Mouse (Mus musculus): ENCODE results near the gene Asb2. TPM values are rescaled to one million over a fixed set of nuclear protein-coding genes. Genes with fewer than 3 reads are reported as not detected.

The Asb2 gene
- total and polyA plus RNA-seq, 3 experiments = 3.0 to 5.3 (median 4.1) TPM

DNA sequence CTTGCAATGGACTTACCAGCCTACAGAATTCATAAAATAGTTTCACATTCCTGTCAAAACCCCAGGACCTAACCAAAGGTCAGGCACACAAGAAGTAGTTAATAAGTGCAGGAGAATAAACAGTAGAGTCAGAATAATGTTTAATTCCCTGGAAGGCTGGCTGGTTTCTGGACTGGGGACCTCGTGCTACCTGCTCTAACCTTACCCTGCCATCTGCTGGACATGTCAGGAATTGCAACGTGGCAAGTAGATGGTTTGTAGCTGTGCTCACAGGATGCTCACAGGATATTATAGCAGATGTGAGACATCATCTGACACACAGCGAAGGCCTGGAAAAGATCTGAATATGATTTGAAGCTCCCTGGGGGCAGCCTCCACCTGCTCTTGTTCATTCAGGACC is 7.3 kb downstream of the Asb2 start (continued):
- TF ChIP-seq POLR2A (IDR thresholded peaks at IDR 0.05; ENCODE audit: low read depth, low read length) (no peak), RAD21 (IDR thresholded peaks at IDR 0.05; ENCODE audit: low read depth, low read length) (peak; percentile 93), USF1 (IDR thresholded peaks at IDR 0.05; ENCODE audit: low read depth, low read length) (no peak), MEF2A (IDR thresholded peaks at IDR 0.05; ENCODE audit: borderline replicate concordance, low read depth, low read length) (no peak), TCF12 (IDR thresholded peaks at IDR 0.05; ENCODE audit: low read depth, low read length) (0 out of 2 replicates have a peak, but pooled peaks have one; percentile 11), ZNF384 (IDR thresholded peaks at IDR 0.05; ENCODE audit: low read depth, low read length) (no peak), TBP (conservative IDR thresholded peaks at IDR 0.05; ENCODE audit: low read depth, low read length) (no peak), MYC (IDR thresholded peaks at IDR 0.05; ENCODE audit: low read depth, low read length) (peak; percentile 98), JUN (IDR thresholded peaks at IDR 0.05; ENCODE audit: insufficient read depth, low read depth, low read length) (no peak), GABPA (IDR thresholded peaks at IDR 0.05; ENCODE audit: insufficient replicate concordance, low read depth, low read length) (no peak)

DNA sequence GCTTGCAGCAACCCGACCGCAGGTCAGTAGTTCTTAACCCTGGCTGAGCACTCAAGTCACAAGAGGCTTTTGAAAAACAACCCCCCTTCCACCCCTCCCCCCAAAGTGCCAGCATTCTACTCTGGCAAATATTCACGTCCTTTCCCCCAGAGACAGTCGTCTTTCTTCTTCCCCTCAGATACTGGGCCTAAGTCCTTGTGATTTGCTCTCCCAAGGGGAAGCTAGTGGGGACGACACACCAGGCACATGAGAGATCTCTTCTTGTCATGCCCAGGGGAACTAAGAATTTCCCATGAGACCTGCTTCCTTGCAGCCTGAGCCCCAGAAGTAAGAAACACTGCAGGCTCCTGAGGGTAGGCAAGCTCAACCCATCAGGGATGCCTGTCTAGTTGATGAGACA is 8.4 kb downstream of the Asb2 start:
- in situ Hi-C loops (cut with MboI; ENCODE audit: low pct_ligation_motif_present, low pct_unique_long_range_greater_than_20kb, low sequenced_read_pairs) (no loop called here), dilution Hi-C loops (cut with MboI; ENCODE audit: extremely low pct_ligation_motif_present, extremely low pct_unique_long_range_greater_than_20kb, low sequenced_read_pairs) (no loop called here)
- peak overlapping the region; percentile 31; the same call in 1 of the 2 replicates for H3K4me2 ChIP-seq (ENCODE audit: insufficient read depth, low read depth, poor library complexity, severe bottlenecking)
- no peak overlapping the region; the same call in 1 of the 2 replicates for H3K27ac ChIP-seq (ENCODE audit: insufficient read depth, low read depth)
- H3K9ac ChIP-seq (ENCODE audit: insufficient read depth, low read depth) = no peak overlapping the region
- no peaks in the 10 kb centered on the region for H3K27me3 ChIP-seq (replicated peaks)
- H3K79me2 ChIP-seq (replicated peaks; ENCODE audit: control insufficient read depth, extremely low read depth, insufficient read depth, poor library complexity, severe bottlenecking) = no peaks in the 10 kb centered on the region
- TF ChIP-seq BHLHE40 (IDR thresholded peaks at IDR 0.05; ENCODE audit: low read depth, low read length) (peak; percentile 86), USF1 (IDR thresholded peaks at IDR 0.05; ENCODE audit: low read depth, low read length) (no peak), ETS1 (conservative IDR thresholded peaks at IDR 0.05; ENCODE audit: low read depth, low read length) (peak; percentile 41; the same call in 1 of the 2 replicates)
- DNase-seq (ENCODE audit: extremely low read depth) = peak; percentile 74
- no peaks in the 10 kb centered on the region for H3K36me3 ChIP-seq (replicated peaks in 1 of 2; ENCODE audit: control insufficient read depth in 1 of 2, insufficient read depth in 1 of 2, low read length in 1 of 2)
- H3K9me3 ChIP-seq (replicated peaks; ENCODE audit: low read length) = peaks cover 16% of the 10 kb centered on the region
- no peak overlapping the region for H3K4me3 ChIP-seq (replicated peaks in 1 of 3; ENCODE audit: low read depth in 2 of 3, low read length in 2 of 3, poor library complexity in 1 of 3)
- H3K4me1 ChIP-seq (ENCODE audit: control insufficient read depth in 1 of 2, insufficient read depth in 2 of 2) = peaks cover 32 to 57% of the 10 kb centered on the region in 2 experiments

GRCm38 (mm10) chr12:103346945-103347344 is 8.9 kb downstream of the Asb2 start:
- dilution Hi-C loops (cut with MboI; ENCODE audit: extremely low pct_ligation_motif_present, extremely low pct_unique_long_range_greater_than_20kb, low sequenced_read_pairs) = no loop called here
- DNase-seq (ENCODE audit: extremely low read depth) = no peak
- H3K79me2 ChIP-seq (replicated peaks; ENCODE audit: control insufficient read depth, extremely low read depth, insufficient read depth, poor library complexity, severe bottlenecking) = no peaks in the 10 kb centered on the region
- H3K4me3 ChIP-seq (replicated peaks in 1 of 3; ENCODE audit: low read depth in 2 of 3, low read length in 2 of 3, poor library complexity in 1 of 3) = peak overlapping the region in 1 of 3 experiments; percentile 10
- H3K36me3 ChIP-seq (replicated peaks in 1 of 2; ENCODE audit: control insufficient read depth in 1 of 2, insufficient read depth in 1 of 2, low read length in 1 of 2) = no peaks in the 10 kb centered on the region
- H3K27me3 ChIP-seq (replicated peaks) = no peaks in the 10 kb centered on the region
- H3K9me3 ChIP-seq (replicated peaks; ENCODE audit: low read length) = peaks cover 16% of the 10 kb centered on the region
- peak overlapping the region; percentile 9; the same call in 1 of the 2 replicates for H3K27ac ChIP-seq (ENCODE audit: insufficient read depth, low read depth)
- peaks cover 36 to 61% of the 10 kb centered on the region in 2 experiments for H3K4me1 ChIP-seq (ENCODE audit: control insufficient read depth in 1 of 2, insufficient read depth in 2 of 2)
- 0 out of 2 replicates have a peak overlapping the region, but pooled peaks have one; percentile 31 for H3K4me2 ChIP-seq (ENCODE audit: insufficient read depth, low read depth, poor library complexity, severe bottlenecking)
- no peak overlapping the region for H3K9ac ChIP-seq (ENCODE audit: insufficient read depth, low read depth)
- no peak for TF ChIP-seq POLR2A (IDR thresholded peaks at IDR 0.05; ENCODE audit: low read depth, low read length)
- no peak for TF ChIP-seq ZNF384 (IDR thresholded peaks at IDR 0.05; ENCODE audit: low read depth, low read length)
- no peak for TF ChIP-seq PAX5 (IDR thresholded peaks at IDR 0.05; ENCODE audit: low read length)
- TF ChIP-seq ZC3H11A (IDR thresholded peaks at IDR 0.05; ENCODE audit: low read depth, low read length) = no peak
- no peak for TF ChIP-seq NELFE (IDR thresholded peaks at IDR 0.05; ENCODE audit: low read depth, low read length)
- no peak for TF ChIP-seq IRF4 (IDR thresholded peaks at IDR 0.05; ENCODE audit: low read depth, low read length)
- no peak for TF ChIP-seq RAD21 (IDR thresholded peaks at IDR 0.05; ENCODE audit: low read depth, low read length)
- TF ChIP-seq UBTF (IDR thresholded peaks at IDR 0.05; ENCODE audit: low read depth, low read length) = no peak
- no peak for TF ChIP-seq EP300 (IDR thresholded peaks at IDR 0.05; ENCODE audit: low read length)
- no peak for TF ChIP-seq ZKSCAN1 (IDR thresholded peaks at IDR 0.05; ENCODE audit: borderline replicate concordance, low read depth, low read length)
- TF ChIP-seq TCF12 (IDR thresholded peaks at IDR 0.05; ENCODE audit: low read depth, low read length) = no peak
- no peak for TF ChIP-seq MAZ (IDR thresholded peaks at IDR 0.05; ENCODE audit: low read depth, low read length)
- TF ChIP-seq SMC3 (IDR thresholded peaks at IDR 0.05; ENCODE audit: low read depth, low read length) = no peak
- no peak for TF ChIP-seq JUN (IDR thresholded peaks at IDR 0.05; ENCODE audit: insufficient read depth, low read depth, low read length)
- TF ChIP-seq MXI1 (IDR thresholded peaks at IDR 0.05; ENCODE audit: low read depth, low read length) = no peak
- TF ChIP-seq CHD2 (IDR thresholded peaks at IDR 0.05; ENCODE audit: low read length) = no peak
- no peak for TF ChIP-seq E2F4 (IDR thresholded peaks at IDR 0.05; ENCODE audit: insufficient replicate concordance, low read depth, low read length)
- no peak for TF ChIP-seq BHLHE40 (IDR thresholded peaks at IDR 0.05; ENCODE audit: low read depth, low read length)
- no peak for TF ChIP-seq CTCF (conservative IDR thresholded peaks at IDR 0.05 in 1 of 2, IDR thresholded peaks at IDR 0.05 in 1 of 2; ENCODE audit: low read depth in 2 of 2, low read length in 2 of 2)
- no peak for TF ChIP-seq ELF1 (IDR thresholded peaks at IDR 0.05; ENCODE audit: low read depth, low read length)
- in situ Hi-C loops (cut with MboI; ENCODE audit: low pct_ligation_motif_present, low pct_unique_long_range_greater_than_20kb, low sequenced_read_pairs) = no loop called here
